Mouse (Mus musculus) midbrain, embryonic 15.5 days (tissue): ENCODE measurements around the gene Lhfpl3. TPM values are rescaled to one million over a fixed set of nuclear protein-coding genes. Genes with fewer than 3 reads are reported as not detected.

Experiments used
- ATAC-seq: fragments of 200-750 bp; cut with Nextera tagmentation; replicated peaks from 2 replicates; pipeline ENCODE4 v1.8.0; 2017; ENCODE audit warnings: moderate TSS enrichment
- H3K27ac ChIP-seq: fragments of 300-500 bp; sonication (generic); 2 replicates; pipeline ENCODE4 v1.5.1; 2015; ENCODE audit warnings: mild to moderate bottlenecking, inconsistent platforms
- H3K27me3 ChIP-seq: fragments of 300-500 bp; sonication (generic); replicated peaks from 2 replicates; pipeline ENCODE4 v1.6.1; 2015; ENCODE audit warnings: inconsistent platforms
- H3K36me3 ChIP-seq: fragments of 300-500 bp; sonication (generic); replicated peaks from 2 replicates; pipeline ENCODE4 v1.6.1; 2015; ENCODE audit warnings: inconsistent platforms
- H3K4me1 ChIP-seq: fragments of 300-500 bp; sonication (generic); 2 replicates; pipeline ENCODE4 v1.6.1; 2015; ENCODE audit warnings: inconsistent platforms
- H3K4me2 ChIP-seq: fragments of 300-500 bp; sonication (generic); 2 replicates; pipeline ENCODE4 v1.6.1; 2015; ENCODE audit warnings: inconsistent platforms, mild to moderate bottlenecking, moderate library complexity
- H3K4me3 ChIP-seq: fragments of 300-500 bp; sonication (generic); 2 replicates; pipeline ENCODE4 v1.5.1; 2015; ENCODE audit warnings: mild to moderate bottlenecking, inconsistent platforms
- H3K9ac ChIP-seq: fragments of 300-500 bp; sonication (generic); 2 replicates; pipeline ENCODE4 v1.6.1; 2015; ENCODE audit warnings: mild to moderate bottlenecking, inconsistent platforms
- H3K9me3 ChIP-seq: fragments of 300-500 bp; sonication (generic); 2 replicates; pipeline ENCODE4 v1.6.1; 2016; ENCODE audit warnings: inconsistent platforms
- WGBS: fragments of 180-500 bp; shearing (Covaris S2); methylation state at CpG from one replicate; pipeline ENCODE4 v1.1.7; 2015; ENCODE audit warnings: mixed read lengths; 5-methylcytosine and 5-hydroxymethylcytosine counted together
- polyA plus RNA-seq: library from polyadenylated mRNA; unstranded; fragments of >200 nt; fragmentation: Nextera tagmentation; extraction: Ambion mirVana; gene quantifications from 2 replicates; pipeline ENCODE4 v1.2.1, GENCODE M21; 2015

The Lhfpl3 gene
- polyA plus RNA-seq, 1 experiment from 2014 or later, result 21.0 TPM

DNA sequence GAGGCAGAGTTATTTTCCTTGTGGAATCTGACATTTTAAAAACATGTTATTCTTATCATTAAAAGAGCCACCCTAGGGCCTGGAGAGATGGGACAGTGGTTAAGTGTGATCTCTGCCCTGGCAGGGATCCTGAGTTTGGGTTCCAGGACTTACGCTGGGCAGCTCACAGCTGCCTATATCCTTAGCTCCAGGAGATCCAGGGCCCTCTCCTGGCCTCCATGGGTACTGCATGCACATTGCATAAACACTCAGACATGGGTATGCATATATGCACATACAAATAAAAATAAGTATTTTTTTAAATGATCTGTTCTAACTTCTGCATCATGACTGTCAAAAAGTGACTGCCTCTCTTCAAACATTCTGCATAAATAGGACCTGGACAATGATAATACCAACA lies 115.5 kb downstream of the Lhfpl3 start:
- no peak overlapping the region for H3K4me3 ChIP-seq
- no peaks in the 10 kb centered on the region for H3K4me1 ChIP-seq
- no peaks in the 10 kb centered on the region for H3K9me3 ChIP-seq
- 48% methylated on average over 1 of the region's 1 CpGs for WGBS
- ATAC-seq, result no peak
- H3K27ac ChIP-seq, result no peak overlapping the region
- no peaks in the 10 kb centered on the region for H3K27me3 ChIP-seq
- H3K36me3 ChIP-seq, result no peaks in the 10 kb centered on the region
- no peak overlapping the region for H3K9ac ChIP-seq
- H3K4me2 ChIP-seq, result no peak overlapping the region

- H3K4me1 ChIP-seq, result no peaks in the 10 kb centered on the region
- H3K9ac ChIP-seq, result no peak overlapping the region
- H3K4me2 ChIP-seq, result no peak overlapping the region
- no peak overlapping the region for H3K4me3 ChIP-seq
- WGBS, result 86% methylated on average over 5 of the region's 5 CpGs
- H3K9me3 ChIP-seq, result no peaks in the 10 kb centered on the region
- H3K36me3 ChIP-seq, result no peaks in the 10 kb centered on the region
- ATAC-seq, result no peak
- H3K27ac ChIP-seq, result no peak overlapping the region
- no peaks in the 10 kb centered on the region for H3K27me3 ChIP-seq
Measured at GRCm38 (mm10) chr5:22869031-22869430, 123.2 kb downstream of the Lhfpl3 start.

GRCm38 (mm10) chr5:22872417-22872816 lies 126.6 kb downstream of the Lhfpl3 start:
- ATAC-seq, result no peak
- WGBS, result 61% methylated on average over 1 of the region's 1 CpGs
- H3K27me3 ChIP-seq, result no peaks in the 10 kb centered on the region

DNA sequence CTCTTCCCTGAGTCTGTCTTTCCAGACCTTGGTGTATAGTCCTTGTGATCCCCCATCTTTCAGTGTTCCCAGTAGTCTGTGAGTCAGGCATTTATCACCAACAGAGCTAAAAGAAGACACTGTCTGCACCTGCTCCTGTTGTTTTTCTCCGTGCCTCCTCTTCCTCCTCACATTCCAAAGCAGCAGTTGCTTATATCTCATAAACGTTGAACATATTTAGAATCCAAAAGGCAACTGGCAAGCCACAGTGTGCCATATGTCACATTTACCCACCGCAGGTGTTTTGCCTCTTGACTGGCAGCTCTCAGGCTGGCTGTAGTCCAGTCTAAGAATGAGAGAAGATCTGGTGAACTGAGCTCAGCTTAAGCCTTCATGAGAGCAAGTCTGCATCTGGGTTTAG lies 142.5 kb downstream of the Lhfpl3 start:
- H3K4me2 ChIP-seq, result no peak overlapping the region
- no peak for ATAC-seq
- H3K4me1 ChIP-seq, result no peaks in the 10 kb centered on the region
- H3K27ac ChIP-seq, result no peak overlapping the region
- no peak overlapping the region for H3K4me3 ChIP-seq
- H3K9ac ChIP-seq, result no peak overlapping the region
- H3K36me3 ChIP-seq, result no peaks in the 10 kb centered on the region
- H3K9me3 ChIP-seq, result no peaks in the 10 kb centered on the region
- no peaks in the 10 kb centered on the region for H3K27me3 ChIP-seq
- 84% methylated on average over 3 of the region's 3 CpGs for WGBS

More at GRCm38 (mm10) chr5:22872417-22872816, 126.6 kb downstream of the Lhfpl3 start:
- no peaks in the 10 kb centered on the region for H3K4me1 ChIP-seq
- no peak overlapping the region for H3K27ac ChIP-seq
- H3K36me3 ChIP-seq, result no peaks in the 10 kb centered on the region
- H3K9me3 ChIP-seq, result no peaks in the 10 kb centered on the region
- no peak overlapping the region for H3K4me2 ChIP-seq
- no peak overlapping the region for H3K4me3 ChIP-seq
- no peak overlapping the region for H3K9ac ChIP-seq

DNA sequence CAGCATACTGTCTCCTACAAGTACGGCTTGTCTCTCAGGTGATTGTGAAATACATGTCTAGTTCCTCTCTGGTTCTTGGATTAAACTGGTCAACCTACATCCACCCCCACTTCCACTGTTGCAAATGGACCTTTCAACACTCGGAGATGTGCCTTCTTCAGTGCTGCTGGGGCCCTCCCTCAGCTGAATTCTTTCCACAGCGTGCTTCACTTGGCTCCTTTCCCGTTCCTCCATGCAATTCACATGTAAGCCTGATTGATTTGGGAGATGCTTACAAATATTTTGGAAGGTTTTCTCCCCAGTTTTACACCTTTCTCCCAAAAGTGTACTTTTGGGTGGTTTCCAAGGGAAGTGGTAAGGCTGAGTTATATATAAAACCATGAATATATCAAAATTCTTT lies 143.6 kb downstream of the Lhfpl3 start:
- no peak overlapping the region for H3K27ac ChIP-seq
- no peaks in the 10 kb centered on the region for H3K4me1 ChIP-seq
- WGBS, result 78% methylated on average over 4 of the region's 4 CpGs
- H3K27me3 ChIP-seq, result no peaks in the 10 kb centered on the region
- no peaks in the 10 kb centered on the region for H3K36me3 ChIP-seq
- no peaks in the 10 kb centered on the region for H3K9me3 ChIP-seq
- no peak overlapping the region for H3K4me2 ChIP-seq
- no peak overlapping the region for H3K4me3 ChIP-seq
- ATAC-seq, result no peak
- no peak overlapping the region for H3K9ac ChIP-seq

DNA sequence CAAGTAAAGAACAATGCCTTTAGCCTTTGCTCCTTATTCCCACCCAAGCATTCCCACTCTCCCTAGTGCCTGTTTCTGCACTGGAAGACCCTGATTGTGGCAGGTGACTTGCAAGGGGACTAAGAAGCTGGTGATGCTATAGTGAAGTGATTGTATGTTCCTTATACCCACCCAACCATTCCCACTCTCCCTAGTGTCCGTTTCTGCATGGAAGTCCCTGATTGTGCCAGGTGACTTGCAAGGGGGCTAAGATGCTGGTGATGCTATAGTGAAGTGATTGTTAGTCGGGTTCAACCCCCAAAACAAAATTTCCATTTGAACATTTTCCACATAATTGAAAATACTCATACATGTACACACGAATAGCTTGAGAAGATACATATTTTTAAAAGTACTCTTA lies 151.4 kb downstream of the Lhfpl3 start:
- Histone ChIP-seq H3K9ac (no peak overlapping the region), H3K4me1 (peaks cover 10% of the 10 kb centered on the region), H3K4me2 (no peak overlapping the region), H3K27ac (peak overlapping the region; percentile 51; the same call in 1 of the 2 replicates), H3K27me3 (no peaks in the 10 kb centered on the region), H3K4me3 (no peak overlapping the region), H3K36me3 (no peaks in the 10 kb centered on the region), H3K9me3 (no peaks in the 10 kb centered on the region)
- WGBS, result 76% methylated on average over 3 of the region's 3 CpGs
- 0 out of 2 replicates have a peak, but pooled peaks have one; percentile 40 for ATAC-seq

DNA sequence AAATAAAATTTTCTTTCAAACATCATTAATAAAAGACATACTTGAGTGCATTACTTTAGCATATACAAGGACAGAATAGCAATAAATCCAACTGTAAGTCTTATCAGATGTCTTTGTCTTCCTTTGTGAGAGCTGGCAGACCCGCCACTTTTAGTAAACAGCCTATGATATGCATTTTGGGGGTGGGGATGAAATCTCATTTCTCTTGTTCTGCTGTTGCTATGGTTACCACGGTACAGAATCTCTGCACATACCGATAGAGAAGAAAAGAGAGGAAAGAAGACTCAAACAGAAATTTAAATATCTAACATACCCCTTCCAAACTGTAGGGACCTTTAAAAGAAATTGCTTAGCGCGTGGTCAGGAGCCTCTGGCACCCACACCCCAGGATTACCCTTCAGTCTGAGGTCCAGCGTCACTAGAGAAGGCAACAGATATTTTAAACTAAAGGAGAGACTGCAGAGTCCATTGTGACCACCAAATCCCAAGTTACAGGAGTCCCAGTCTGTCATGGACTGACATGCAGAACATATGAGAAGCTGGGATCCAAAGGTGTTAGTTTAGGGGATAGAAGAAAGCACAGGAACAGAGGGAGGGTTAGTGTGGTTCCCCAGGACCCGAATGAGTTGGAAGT lies 151.9 kb downstream of the Lhfpl3 start:
- H3K9me3 ChIP-seq, result no peaks in the 10 kb centered on the region
- H3K4me1 ChIP-seq, result peaks cover 10% of the 10 kb centered on the region
- peak overlapping the region; percentile 71 for H3K27ac ChIP-seq
- WGBS, result 41% methylated on average over 7 of the region's 7 CpGs
- H3K4me3 ChIP-seq, result no peak overlapping the region
- no peak overlapping the region for H3K9ac ChIP-seq
- peak; percentile 95 for ATAC-seq
- no peaks in the 10 kb centered on the region for H3K27me3 ChIP-seq
- H3K4me2 ChIP-seq, result no peak overlapping the region
- H3K36me3 ChIP-seq, result no peaks in the 10 kb centered on the region

GRCm38 (mm10) chr5:22898593-22898992 lies 152.7 kb downstream of the Lhfpl3 start:
- Histone ChIP-seq H3K4me1 (peaks cover 10% of the 10 kb centered on the region), H3K36me3 (no peaks in the 10 kb centered on the region), H3K4me2 (no peak overlapping the region), H3K27ac (no peak overlapping the region), H3K9ac (no peak overlapping the region), H3K9me3 (no peaks in the 10 kb centered on the region), H3K27me3 (no peaks in the 10 kb centered on the region), H3K4me3 (no peak overlapping the region)
- 87% methylated on average over 2 of the region's 2 CpGs for WGBS
- ATAC-seq, result no peak

GRCm38 (mm10) chr5:22899913-22900312 lies 154.1 kb downstream of the Lhfpl3 start:
- peaks cover 10% of the 10 kb centered on the region for H3K4me1 ChIP-seq
- no peak overlapping the region for H3K9ac ChIP-seq
- no peak overlapping the region for H3K4me2 ChIP-seq
- no peaks in the 10 kb centered on the region for H3K9me3 ChIP-seq
- H3K4me3 ChIP-seq, result no peak overlapping the region
- no peak for ATAC-seq
- H3K27ac ChIP-seq, result no peak overlapping the region
- no peaks in the 10 kb centered on the region for H3K27me3 ChIP-seq
- no peaks in the 10 kb centered on the region for H3K36me3 ChIP-seq

DNA sequence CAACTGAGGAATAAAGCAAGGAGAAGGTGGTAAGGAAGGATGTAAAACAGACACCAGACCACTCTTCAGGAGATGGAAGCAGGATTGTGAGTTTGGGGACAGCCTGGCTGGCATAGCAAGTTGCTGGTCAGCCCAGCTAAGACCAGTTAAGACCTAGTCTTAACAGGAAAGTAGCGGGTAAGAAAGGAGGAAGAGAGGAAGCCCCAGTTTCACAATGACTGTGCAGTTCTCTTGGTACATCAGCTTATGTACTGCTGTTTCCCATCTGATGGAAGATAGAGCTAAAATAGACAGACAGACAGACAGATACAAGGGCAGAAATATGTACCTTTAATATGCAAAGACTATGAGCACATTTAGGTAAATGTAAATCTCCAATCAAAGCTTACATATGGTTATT lies 171.3 kb downstream of the Lhfpl3 start:
- Histone ChIP-seq H3K9ac (no peak overlapping the region), H3K4me3 (no peak overlapping the region), H3K4me2 (no peak overlapping the region), H3K27ac (no peak overlapping the region), H3K9me3 (no peaks in the 10 kb centered on the region), H3K36me3 (no peaks in the 10 kb centered on the region), H3K4me1 (no peaks in the 10 kb centered on the region), H3K27me3 (no peaks in the 10 kb centered on the region)
- 91% methylated on average over 1 of the region's 1 CpGs for WGBS
- ATAC-seq, result no peak

DNA sequence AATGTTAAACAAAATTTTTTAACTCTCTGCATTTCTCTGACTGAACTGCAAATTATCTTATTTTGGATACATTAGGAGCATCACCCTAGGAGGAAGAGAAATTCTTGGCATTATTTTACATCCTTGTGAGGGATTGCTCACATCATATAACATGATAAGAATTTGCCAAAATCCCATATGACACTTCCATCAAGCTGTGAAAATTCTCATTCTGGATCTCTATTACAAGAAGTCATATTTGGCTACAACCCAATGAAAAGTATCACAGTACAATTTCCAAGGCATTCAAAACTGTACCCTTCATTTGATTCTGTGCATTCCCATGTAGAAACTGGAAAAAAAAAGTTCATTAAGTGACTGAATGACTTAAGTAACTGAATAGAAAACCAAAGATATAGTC lies 180.3 kb downstream of the Lhfpl3 start:
- no peak overlapping the region for H3K4me2 ChIP-seq
- H3K4me1 ChIP-seq, result no peaks in the 10 kb centered on the region
- H3K9ac ChIP-seq, result no peak overlapping the region
- no peak for ATAC-seq
- H3K9me3 ChIP-seq, result no peaks in the 10 kb centered on the region
- no peaks in the 10 kb centered on the region for H3K27me3 ChIP-seq
- no peaks in the 10 kb centered on the region for H3K36me3 ChIP-seq
- H3K27ac ChIP-seq, result no peak overlapping the region
- no peak overlapping the region for H3K4me3 ChIP-seq

- no peaks in the 10 kb centered on the region for H3K27me3 ChIP-seq
- no peak overlapping the region for H3K4me2 ChIP-seq
- H3K4me1 ChIP-seq, result no peaks in the 10 kb centered on the region
- 59% methylated on average over 2 of the region's 2 CpGs for WGBS
- no peak for ATAC-seq
- H3K36me3 ChIP-seq, result no peaks in the 10 kb centered on the region
- H3K4me3 ChIP-seq, result no peak overlapping the region
- H3K9me3 ChIP-seq, result no peaks in the 10 kb centered on the region
- no peak overlapping the region for H3K9ac ChIP-seq
- H3K27ac ChIP-seq, result no peak overlapping the region
Measured at GRCm38 (mm10) chr5:22928746-22929145, 182.9 kb downstream of the Lhfpl3 start.

DNA sequence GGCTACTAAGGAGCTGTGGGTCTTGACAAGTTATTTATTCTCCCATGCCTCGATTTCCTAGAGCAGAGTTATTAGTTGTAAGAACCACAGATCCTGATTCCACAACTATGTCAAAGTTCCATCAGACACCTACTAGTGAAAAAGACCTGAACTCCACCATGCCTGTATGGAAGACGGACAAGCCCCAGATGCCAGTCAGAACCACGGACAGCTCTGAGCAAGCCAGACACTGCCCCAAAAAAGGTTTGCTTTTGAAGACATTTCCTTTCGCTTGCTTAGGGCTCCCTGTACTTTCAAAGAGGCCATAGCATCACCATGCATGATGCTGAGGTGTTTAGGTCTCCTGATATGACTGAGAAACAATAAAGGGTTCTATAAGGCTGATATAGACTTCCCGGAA lies 197.4 kb downstream of the Lhfpl3 start:
- H3K27ac ChIP-seq, result no peak overlapping the region
- H3K9me3 ChIP-seq, result no peaks in the 10 kb centered on the region
- WGBS, result 66% methylated on average over 5 of the region's 5 CpGs
- no peaks in the 10 kb centered on the region for H3K4me1 ChIP-seq
- H3K36me3 ChIP-seq, result no peaks in the 10 kb centered on the region
- no peak overlapping the region for H3K9ac ChIP-seq
- H3K4me2 ChIP-seq, result no peak overlapping the region
- ATAC-seq, result no peak
- H3K27me3 ChIP-seq, result no peaks in the 10 kb centered on the region
- no peak overlapping the region for H3K4me3 ChIP-seq
